Mouse (Mus musculus) heart, postnatal 14 days (tissue): ENCODE data around the gene Prap1. TPM values are rescaled to one million over a fixed set of nuclear protein-coding genes. Genes with fewer than 3 reads are reported as not detected.
A peak's percentile ranks its signal among the peaks of the same experiment; 100 is the strongest.
"Not testable (repeated sequence)": the region's sequence is repeated elsewhere in the genome, so short reads cannot be mapped to it uniquely, and the experiment has no call there.

Experiments
- DNase-seq, 2 experiments: peaks; one replicate each; pipeline ENCODE4 v3.0.0; 2021 to 2022
- intact Hi-C: fragments of 180-260 bp; cut with DNase I; formaldehyde crosslinking; loops from one replicate; pipeline ENCODE4 v1.15.1; 2025
- total RNA-seq, 2 experiments: library from RNA; stranded (reverse); gene quantifications; 2 replicates each; pipeline ENCODE4 v1.2.3; 2021

Gene Prap1
- total RNA-seq, 2 experiments from 2014 or later = not detected

DNA sequence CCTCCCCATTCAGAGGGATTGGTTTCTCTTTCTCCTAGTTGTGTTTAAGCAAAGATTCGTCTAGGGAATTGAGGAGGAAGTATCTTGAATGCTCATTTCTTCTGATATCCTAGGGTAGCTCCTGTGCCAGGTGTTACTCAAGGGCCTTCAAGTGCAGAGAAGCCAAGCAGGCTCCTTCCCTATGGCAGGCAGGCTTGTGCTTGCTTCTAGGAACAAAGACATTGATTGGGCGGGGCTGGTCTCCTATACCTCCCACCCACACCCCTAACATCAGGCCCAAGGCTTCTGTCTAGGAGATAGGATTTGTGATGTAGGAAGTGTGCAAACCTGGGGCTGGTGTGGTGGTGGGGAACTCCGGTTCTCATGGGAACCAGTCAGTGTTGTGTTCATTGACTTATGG is 33.7 kb downstream of the Prap1 start:
- intact Hi-C loops = no loop called here
- DNase-seq = no peak

DNA sequence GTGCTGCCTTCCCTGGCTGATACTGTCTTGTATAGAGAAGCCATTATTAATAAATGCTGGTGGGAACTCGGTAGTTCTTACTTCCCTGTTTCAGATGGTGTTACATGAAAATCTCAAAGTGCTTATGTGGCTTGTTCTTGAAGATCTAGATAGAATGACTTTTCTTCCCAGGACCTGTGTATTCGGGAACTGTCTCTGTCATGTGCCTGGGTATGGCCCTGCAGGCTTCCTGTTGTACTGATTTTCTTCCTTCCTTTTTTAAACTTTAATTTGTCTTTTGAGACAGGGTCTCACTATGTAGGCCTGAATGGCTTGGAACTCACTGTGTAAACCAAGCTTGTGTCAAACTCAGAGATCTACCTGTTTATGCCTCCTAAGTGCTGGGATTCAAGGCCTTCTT is 34.7 kb downstream of the Prap1 start:
- no peak for DNase-seq
- intact Hi-C loops = no loop called here

DNA sequence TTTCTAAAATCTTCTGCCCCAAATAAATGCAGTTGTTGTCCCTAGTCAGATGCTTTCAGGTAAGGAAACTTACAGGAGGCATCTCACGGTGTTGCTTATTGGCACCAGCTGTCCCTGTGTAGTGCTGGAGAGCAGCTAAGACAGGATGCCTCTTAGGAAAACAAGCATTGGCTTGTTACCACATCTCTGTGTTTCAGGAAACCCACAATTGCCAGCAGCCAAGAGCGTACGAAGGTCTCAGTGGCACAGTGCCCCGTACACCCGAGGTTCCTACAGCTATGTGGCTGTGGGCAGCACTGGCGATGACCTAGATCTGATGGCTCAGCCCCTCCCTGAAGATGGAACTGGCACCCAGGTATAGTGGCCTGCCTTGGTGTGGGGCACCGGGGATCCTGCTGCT is 39.0 kb downstream of the Prap1 start:
- intact Hi-C loops, DNase-seq: not testable (repeated sequence)

DNA sequence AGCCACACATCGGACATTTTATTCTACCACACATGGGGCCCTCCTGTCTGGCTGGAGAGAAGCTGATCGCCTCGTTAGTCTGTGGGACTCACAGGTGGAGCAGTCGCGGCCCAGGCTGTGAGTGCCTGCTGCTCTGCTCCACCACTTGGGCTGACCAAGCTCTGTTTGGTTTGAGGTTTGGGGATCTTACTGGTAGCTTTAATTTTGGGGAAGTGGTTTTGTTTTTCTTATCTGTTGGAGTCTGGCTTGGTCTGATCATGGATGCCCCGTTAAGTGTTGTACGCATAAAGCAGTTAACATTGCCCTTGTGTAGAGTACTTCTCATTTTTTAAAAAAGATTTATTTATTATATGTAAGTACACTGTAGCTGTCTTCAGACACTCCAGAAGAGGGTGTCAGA is 40.8 kb downstream of the Prap1 start:
- intact Hi-C loops = not testable (repeated sequence)

DNA sequence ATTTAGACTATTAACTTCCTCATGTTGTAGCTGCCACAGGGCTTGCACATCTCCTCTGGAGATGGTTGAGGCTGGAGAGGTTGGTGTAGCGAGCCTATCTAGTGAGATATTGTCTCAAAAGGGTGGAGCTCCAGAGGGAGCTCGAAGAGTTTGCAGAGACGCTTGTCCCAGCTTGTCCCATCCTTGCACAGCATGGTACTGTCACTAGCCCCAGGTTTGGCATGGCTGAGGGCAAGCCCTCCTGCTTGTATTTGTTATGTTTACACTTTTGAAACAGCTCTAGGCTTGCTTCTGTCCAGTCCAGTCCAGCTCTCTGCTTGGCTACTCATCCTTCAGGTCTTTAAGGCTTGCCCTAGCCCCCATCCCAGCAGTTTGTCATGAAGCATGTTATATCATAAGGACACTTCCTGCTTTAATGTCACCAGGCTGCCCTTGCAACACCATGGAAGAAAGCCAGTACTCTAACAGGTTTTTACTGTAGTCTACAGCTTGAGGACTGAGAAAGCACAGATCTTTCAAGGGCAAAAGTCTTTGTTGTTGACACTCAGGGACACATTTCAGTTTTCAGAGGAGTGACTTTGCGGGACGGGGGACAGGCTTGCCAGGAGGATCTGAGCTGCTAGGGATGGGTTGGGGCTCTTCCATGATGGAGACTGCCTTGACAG is 42.0 kb downstream of the Prap1 start:
- no peak for DNase-seq
- intact Hi-C loops = no loop called here

More for the DNA sequence above, 40.8 kb downstream of the Prap1 start:
- not testable (repeated sequence) for DNase-seq

DNA sequence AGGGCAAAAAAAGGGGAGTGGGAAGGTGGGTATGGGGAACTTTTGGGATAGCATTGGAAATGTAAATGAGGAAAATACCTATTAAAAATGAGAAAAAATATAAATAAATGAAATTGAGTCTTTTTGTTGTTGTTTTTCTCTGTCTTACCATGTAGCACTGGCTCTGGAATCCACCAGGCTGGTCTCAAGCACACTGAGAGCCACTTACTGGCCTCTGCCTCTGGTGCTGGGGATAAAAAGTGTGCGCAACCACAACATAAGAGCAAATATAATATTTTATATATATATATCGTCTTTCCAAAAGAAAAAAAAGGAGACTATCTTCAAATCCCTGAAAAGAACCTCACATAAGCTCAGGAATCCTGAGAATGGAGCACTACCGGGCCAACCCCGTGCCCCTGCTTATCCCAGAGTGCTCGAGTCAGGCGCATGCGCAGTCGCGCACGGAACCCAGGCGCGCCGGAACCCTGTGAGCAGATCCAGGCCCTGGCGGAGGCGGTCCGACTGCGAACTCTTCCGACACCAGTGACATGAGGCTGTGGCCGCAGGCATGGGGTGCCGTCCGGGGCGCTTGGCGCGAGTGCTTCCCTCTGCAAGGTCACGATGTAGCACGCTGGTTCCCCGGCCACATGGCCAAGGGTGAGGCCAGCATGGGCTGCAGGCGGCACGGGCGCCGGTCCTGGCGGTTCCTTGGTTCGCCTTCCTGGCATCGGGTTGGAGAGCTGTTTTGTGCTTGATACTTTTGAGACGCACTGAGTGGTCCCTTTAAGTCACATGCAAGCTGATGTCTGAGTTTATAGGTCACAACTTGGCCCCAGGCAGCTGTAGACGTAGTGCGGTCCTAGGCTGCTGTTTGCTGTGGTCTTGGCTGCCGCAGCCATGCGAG is 44.2 kb downstream of the Prap1 start, which contains the start of gene Mtg1:
Gene Mtg1, plus strand, starts transcription at position 430 of the 886 bp plus-strand sequence.
- DNase-seq = peak; percentile 98
- intact Hi-C loops = no loop called here

DNA sequence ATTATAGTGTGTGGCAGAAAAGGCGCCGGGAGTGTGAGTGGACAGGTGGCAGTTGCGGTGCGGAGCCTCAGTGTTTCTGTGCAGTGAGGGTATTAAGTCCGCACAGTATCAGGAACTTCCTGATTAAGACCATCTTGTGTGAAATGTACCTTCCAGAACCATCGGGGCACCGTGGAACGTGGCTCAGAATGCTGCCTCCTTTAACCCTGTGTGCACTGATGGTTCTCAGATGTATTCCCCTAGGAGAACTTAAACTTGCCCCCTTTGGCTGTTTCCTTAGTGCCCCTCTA is 44.8 kb downstream of the Prap1 start:
- intact Hi-C loops = no loop called here
- DNase-seq = no peak

DNA sequence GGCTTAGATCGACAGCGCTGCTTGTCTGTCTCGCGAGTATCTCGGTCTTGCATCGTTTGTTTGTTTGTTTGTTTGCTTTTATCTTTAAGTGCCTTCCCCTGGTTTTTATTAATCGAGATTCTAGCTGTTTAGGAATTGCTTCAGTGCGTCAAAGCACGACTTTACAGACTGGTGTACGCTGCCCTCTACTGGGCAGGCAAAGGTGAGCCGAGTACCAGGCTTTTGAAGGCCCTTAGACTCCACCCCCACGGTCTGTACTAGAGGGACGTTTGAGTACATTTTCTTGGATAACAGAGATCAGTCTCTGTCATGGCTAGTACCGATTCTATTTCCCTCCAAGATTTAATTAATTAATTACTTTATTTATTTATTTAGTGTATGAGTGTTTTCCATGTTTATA is 48.2 kb downstream of the Prap1 start:
- intact Hi-C loops = loop anchor here (1.0 to 5.0 kb wide), 2 partner anchors 63 to 169 kb away; no protein-coding TSS in a partner anchor
- DNase-seq = peak; percentile 73 to 79

DNA sequence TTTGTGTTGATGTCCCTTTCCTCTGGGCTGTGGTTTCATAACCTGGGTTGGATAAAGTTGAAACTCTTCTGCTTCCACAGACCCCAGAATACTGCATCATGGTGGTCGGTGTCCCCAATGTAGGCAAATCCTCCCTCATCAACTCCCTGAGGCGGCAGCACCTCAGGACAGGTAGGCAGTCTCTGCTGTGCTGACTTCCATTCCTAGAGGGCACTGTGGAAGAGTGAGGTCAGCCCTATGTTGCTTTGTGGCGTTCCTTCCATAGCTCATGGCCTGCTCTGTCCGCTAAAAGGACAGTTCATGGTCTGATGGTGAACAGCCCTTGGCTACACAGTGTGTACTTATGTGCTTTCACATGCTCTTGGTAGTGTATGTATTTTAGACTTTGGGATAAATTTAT is 51.4 kb downstream of the Prap1 start:
- DNase-seq = no peak
- intact Hi-C loops = loop anchor here (5.0 kb wide), 1 partner anchor 172 kb away; no protein-coding TSS in a partner anchor

Other genes with a start within 250 kb of the Prap1 start
- under 1 TPM in 1 of 2 experiments, not detected in 1; 0.24 TPM for gene Kndc1, start 198.7 kb upstream of the Prap1 start, total RNA-seq
- not detected for gene Utf1, start 149.6 kb upstream of the Prap1 start, total RNA-seq
- not detected for gene 6430531B16Rik, start 114.6 kb upstream of the Prap1 start, total RNA-seq
- under 1 TPM; 0.93 TPM for gene Adam8, start 100.8 kb upstream of the Prap1 start, total RNA-seq
- gene Zfp511, start 57.0 kb upstream of the Prap1 start, total RNA-seq = 10 to 100 TPM; 10.3 to 10.7 TPM
- gene Tubgcp2, start 56.7 kb upstream of the Prap1 start, total RNA-seq = 10 to 100 TPM; 27.4 to 29.4 TPM
- not detected for gene Msx3, start 44.3 kb upstream of the Prap1 start, total RNA-seq
- not detected for gene Caly, start 10.8 kb upstream of the Prap1 start, total RNA-seq
- 10 to 100 TPM; 76.5 to 77.2 TPM for gene Fuom, start 9.0 kb downstream of the Prap1 start, total RNA-seq
- 1 to 10 TPM; 3.6 to 3.9 TPM for gene Paox, start 22.4 kb downstream of the Prap1 start, total RNA-seq
- 100 to 1,000 TPM; 298 to 315 TPM for gene Echs1, start 23.1 kb downstream of the Prap1 start, total RNA-seq
- gene Mtg1, start 44.2 kb downstream of the Prap1 start, total RNA-seq = 10 to 100 TPM; 28.1 to 29.3 TPM
- gene Sprn, start 61.5 kb downstream of the Prap1 start, total RNA-seq = under 1 TPM; 0.32 to 0.41 TPM
- gene Olfr522, start 71.4 kb downstream of the Prap1 start, total RNA-seq = not detected
- gene Olfr523, start 79.8 kb downstream of the Prap1 start, total RNA-seq = not detected
- not detected for gene Olfr524, start 112.6 kb downstream of the Prap1 start, total RNA-seq
- gene Cd163l1, start 124.9 kb downstream of the Prap1 start, total RNA-seq = not detected
- under 1 TPM in 1 of 2 experiments, not detected in 1; 0.10 TPM for gene 5830411N06Rik, start 153.9 kb downstream of the Prap1 start, total RNA-seq
- gene Olfr525, start 227.5 kb downstream of the Prap1 start, total RNA-seq = not detected
- not detected for gene Olfr527, start 240.6 kb downstream of the Prap1 start, total RNA-seq